Mouse (Mus musculus) monocyte, adult 5-6 weeks (primary cell): ENCODE data around the gene Tmem108. TPM values are rescaled to one million over a fixed set of nuclear protein-coding genes. Genes with fewer than 3 reads are reported as not detected.

ENCODE experiments used
- ATAC-seq: fragments of 153-309, 156-312 bp; replicated peaks from 2 replicates; pipeline ENCODE4 v1.8.0; 2017; ENCODE audit warnings: mild to moderate bottlenecking; ENCODE audit not compliant: low TSS enrichment, insufficient number of reproducible peaks, severe bottlenecking, poor library complexity, low FRiP score
- total RNA-seq: library from RNA; stranded (forward); fragments of 200-1000, 200-491, 200-594 nt; gene quantifications from 3 replicates; pipeline ENCODE4 v1.2.3, GENCODE M21; 2017

Tmem108 gene
- total RNA-seq, 1 experiment from 2014 or later: 0.48 TPM

- no peak for ATAC-seq
These were observed 34.7 kb downstream of the Tmem108 start for GRCm38 (mm10) chr9:103726751-103727462.

GRCm38 (mm10) chr9:103725497-103725896 lies 36.1 kb downstream of the Tmem108 start:
- no peak for ATAC-seq

DNA sequence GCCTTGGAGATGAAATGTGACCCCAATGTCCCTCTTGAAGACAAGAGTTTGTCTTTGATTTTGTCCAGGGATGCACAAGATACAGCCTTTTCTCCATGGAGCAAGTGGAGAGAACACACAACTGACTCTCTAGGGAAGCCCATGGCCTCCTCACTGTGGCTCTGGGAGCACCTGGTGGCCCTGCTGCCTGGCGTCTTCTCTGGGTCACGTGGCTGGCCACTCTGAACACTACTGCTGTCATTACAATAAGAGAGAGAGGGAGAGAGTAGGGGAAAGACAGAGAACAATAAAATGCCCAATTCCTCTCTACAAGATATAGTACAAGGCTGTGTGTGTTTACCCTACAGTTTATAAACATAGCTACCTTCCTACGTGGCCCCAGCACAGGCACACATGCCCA lies 40.2 kb downstream of the Tmem108 start:
- ATAC-seq: no peak

- no peak for ATAC-seq
These were observed 40.6 kb downstream of the Tmem108 start for GRCm38 (mm10) chr9:103721081-103721480.

- ATAC-seq: no peak
These were observed 41.6 kb downstream of the Tmem108 start for GRCm38 (mm10) chr9:103720021-103720420.

DNA sequence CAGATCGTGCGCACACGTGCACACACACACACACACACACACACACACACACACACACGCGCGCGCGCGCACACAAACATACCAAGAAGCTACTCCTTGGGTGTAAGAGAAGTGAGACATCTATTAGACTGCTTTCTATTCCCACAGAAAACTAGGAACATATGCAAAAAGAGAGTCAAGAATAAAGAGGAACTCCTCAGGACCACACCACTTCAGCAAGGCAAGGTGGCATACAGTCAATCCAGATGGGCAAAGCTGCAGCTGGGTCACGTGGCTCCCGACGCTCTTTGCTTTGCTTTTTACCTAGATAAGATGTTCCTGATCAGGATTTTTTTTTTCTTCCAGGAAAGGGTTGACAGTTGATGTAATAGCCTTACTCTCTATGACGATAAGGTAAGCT lies 45.6 kb downstream of the Tmem108 start:
- no peak for ATAC-seq

DNA sequence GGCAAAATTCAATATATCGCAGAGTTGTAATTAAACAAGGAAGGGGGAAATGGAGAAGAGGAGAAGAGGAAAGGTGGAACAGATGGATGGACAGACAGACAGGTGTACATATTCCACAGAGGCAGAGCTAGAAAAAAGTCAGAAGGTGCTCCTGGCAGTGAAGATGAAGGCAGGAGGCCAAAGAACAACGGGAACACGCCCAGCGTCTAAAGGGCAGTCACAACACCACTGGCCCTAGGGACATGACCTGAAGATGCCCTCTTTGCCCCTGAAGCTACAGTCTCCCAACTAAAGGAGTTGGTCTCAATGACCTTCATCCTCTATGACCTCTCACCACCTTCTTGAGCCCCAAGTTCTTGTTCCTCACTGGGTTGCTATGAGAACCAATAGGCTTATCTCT lies 46.3 kb downstream of the Tmem108 start:
- ATAC-seq: no peak

GRCm38 (mm10) chr9:103713230-103713629 lies 48.4 kb downstream of the Tmem108 start:
- no peak for ATAC-seq

DNA sequence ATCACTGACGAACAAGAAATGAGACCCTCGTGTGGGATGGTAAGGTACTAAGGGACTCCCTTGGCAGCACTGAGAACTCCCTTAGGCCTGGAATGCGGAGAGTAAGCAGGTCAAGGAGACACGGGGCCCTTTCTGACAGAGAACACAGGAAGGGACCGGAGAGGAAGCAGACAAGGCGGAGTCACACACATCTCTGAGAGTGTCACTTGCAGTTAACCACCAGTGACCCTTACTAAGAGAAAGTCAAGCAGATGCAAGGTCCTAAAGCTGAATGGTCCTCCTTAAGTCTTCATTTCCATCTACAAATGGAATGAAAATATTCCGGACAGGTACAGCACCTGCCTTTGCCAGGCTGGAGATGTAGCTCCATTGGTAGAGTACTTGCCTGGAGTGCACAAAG lies 48.9 kb downstream of the Tmem108 start:
- 0 out of 2 replicates have a peak, but pooled peaks have one; percentile 28 for ATAC-seq

GRCm38 (mm10) chr9:103709694-103710093 lies 51.9 kb downstream of the Tmem108 start:
- ATAC-seq: no peak

DNA sequence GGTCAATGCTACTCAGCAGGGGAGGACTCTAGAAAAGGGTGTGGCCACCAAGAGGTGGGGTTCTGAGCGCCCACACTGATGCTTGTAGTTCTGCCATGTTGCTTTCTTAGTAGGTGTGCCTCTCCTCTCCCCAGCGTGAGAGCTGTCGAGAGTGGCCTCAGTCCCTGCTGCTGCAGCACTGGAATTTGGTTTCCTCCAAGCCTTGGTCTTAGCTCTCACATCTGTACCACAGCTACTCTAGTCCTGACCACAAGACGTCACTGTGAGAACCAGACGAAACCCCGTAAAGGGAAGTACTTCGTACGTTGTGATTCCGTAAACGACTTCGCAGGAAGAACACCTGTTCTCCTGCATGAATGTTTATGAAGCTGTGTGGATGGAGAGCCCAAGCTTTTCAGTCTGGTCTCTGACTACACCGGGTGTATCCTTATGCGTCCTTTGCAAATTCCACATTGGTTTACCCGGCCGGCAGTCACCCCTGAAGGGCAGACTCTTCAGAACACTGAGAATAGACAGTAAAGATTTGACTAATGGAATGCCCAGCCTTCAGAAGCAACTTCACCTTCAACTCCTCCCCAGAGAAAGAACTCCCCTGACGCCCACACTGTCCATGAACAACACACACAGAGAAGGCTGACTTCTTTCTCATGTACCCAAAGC lies 53.0 kb downstream of the Tmem108 start:
- peak; percentile 75; the same call in 1 of the 2 replicates for ATAC-seq

DNA sequence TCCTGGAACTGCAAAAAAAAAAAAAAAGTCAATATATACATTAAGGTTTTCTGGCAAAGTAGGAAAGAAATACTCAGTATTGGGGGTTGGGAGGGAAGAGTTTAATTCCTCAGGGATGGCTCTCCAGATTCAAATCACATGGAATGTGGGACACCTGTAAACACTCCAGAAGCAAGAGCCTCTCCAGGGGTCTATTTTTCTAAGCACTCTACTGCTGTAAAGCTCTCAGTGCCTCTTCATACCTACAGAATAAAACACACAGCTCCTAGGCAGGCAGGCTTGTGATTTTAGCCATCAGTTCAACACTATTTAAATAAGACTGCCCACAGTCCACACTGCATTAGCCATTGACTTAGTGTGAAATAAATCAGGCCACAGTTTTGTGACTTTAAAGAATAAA lies 53.8 kb downstream of the Tmem108 start:
- no peak for ATAC-seq

GRCm38 (mm10) chr9:103707000-103707790 lies 54.4 kb downstream of the Tmem108 start:
- ATAC-seq: no peak

DNA sequence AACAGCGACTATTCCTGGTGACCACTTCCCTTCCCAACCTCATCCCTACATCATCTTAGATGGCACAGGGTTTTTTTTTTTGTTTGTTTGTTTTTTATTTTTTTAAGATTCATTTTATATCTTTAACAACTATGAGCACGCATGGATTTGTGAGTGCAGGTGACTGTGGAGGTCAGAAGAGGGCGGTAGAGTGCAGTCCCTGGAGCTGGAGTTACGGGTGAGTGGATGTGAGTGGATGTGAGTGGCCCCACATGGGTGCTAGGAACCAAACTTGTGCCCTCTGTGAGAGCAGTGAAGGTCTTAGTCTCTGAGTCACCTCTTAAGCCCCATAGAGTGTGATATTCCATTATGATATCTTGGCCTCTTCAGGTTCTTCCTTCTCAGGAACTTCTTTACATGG lies 55.9 kb downstream of the Tmem108 start:
- no peak for ATAC-seq

GRCm38 (mm10) chr9:103703014-103703413 lies 58.6 kb downstream of the Tmem108 start:
- no peak for ATAC-seq

DNA sequence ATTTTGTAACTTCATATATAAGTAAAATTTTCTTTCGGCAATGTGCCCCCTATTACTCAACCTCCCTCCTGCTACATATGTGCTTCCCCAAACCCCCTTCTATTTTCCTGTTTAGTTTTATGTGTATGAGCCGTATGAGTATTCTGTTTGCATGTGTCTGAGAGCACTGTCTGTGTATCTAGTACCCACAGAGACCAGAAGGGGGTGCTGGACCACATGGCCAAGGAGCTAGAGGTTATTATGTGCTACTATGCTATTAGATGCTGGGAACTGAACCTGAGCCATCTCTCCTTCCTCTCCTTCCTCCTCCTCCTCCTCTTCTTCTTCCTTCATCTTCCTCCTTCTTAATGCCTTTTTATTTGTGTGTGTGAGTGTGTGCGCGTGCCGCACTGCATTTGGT lies 59.2 kb downstream of the Tmem108 start:
- no peak for ATAC-seq

- ATAC-seq: no peak
These were observed 60.2 kb downstream of the Tmem108 start for GRCm38 (mm10) chr9:103701448-103701847.

- ATAC-seq: no peak
These were observed 61.4 kb downstream of the Tmem108 start for GRCm38 (mm10) chr9:103700240-103700639.

- no peak for ATAC-seq
These were observed 64.7 kb downstream of the Tmem108 start for GRCm38 (mm10) chr9:103696967-103697366.

GRCm38 (mm10) chr9:103693826-103694225 lies 67.8 kb downstream of the Tmem108 start:
- no peak for ATAC-seq
